Mouse (Mus musculus): ENCODE measurements around the gene Ecd. TPM values are rescaled to one million over a fixed set of nuclear protein-coding genes. Genes with fewer than 3 reads are reported as not detected.

Gene Ecd
- total RNA-seq (2023) = 35.4 TPM

DNA sequence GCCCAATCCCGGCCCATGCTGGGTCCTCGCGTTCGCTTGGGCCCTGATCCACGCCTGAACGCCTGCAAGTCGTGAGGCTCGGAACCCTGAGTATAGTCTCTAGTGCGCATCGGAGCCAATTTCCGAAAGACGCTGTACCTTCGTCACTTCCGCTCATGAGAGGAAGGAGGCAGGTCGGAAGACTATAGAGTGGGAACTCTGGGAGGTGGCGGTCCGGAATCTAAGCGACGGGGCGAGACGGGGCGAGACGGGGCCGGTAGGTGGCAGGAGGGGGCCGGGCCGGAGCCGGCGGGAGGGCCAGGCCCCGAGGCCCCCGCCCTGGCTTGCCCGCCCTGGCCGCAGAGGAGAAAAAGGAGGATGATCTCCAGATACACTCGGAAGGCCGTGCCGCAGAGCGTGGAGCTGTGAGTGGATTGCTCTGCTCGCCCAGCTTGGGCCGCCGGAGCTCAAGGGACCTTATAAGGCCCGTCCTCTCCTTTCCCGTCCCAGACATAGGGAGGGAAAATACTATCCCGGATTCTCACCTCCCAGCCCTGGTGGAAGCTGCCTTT lies at the start of gene Ecd, which contains the start of gene Fam149b:
TSS of gene Ecd (minus strand) at position 131 of the 551 bp plus-strand sequence.
TSS of gene Fam149b (plus strand) at position 172 of the 551 bp plus-strand sequence.

DNA sequence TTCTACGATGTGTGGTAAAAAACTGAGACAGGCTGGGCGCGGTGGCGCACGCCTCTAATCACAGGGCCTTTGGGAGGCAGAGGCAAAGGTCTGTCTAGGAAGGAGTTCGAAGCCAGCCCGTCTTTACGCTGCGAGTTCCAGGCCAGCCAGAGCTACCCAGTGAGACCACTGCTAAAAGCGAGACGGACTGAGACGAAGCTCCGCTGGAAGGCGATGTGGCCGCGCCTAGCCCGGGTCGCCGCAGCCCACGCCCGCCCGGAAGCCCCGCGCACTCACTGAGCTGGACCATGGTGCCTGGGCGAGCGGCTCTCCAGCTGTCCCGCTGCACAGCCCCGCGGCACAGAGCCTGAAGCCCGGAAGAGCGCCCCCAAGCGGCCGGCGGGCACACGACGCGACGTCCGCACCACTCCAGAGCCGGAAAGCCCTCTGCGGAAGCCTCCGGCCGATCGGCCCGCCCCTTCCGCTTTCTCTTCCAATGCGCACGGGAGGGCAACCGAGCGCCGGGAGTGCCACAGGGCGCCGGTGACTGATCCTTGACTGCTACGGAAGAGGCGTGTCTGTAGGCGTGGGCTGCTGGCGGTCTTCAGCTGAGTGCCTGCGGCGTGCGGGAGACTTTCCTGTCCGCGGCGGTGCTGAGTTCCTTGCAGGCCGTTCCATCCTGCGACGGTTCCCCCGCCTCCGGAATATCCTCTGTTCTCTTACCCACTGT lies 45.4 kb upstream of the Ecd start, which contains the start of gene Mrps16:
TSS of gene Mrps16 (minus strand) at position 430 of the 709 bp plus-strand sequence.

DNA sequence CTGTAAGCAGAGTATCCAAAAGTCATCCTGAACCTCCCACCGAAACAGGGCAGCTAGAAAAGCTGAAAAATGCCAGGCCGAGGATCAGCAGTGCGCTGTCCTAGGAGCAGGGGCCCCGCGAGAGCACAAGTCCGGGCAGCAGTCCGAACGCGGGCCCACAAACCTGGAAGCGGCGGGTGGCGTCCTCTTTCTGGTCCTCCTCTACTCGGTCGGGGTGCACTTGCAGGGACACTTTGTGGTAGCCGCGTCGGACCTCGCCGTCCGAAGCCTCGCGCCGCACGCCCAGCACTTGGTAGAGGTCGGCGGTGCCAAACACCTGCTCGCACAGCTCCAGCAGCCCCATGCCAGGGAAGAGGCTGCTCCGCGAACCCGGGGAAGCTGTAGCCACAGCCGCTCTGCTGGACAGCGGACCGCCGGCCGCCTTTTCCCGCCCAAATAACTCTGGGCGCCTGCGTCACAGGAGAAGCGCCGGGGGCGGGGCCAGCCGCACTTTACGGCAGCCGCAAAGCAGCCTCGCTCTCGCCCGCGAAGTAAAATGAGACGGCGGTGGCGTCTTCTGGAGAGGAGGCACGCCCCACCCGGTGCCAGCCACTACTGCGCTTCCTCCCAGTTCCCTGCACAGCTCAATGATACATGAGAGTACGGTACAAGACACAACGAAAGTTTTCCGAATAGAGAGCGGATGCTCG lies 40.7 kb upstream of the Ecd start, which contains the start of gene Dnajc9:
TSS of gene Dnajc9 (minus strand) at position 470 of the 689 bp plus-strand sequence.

DNA sequence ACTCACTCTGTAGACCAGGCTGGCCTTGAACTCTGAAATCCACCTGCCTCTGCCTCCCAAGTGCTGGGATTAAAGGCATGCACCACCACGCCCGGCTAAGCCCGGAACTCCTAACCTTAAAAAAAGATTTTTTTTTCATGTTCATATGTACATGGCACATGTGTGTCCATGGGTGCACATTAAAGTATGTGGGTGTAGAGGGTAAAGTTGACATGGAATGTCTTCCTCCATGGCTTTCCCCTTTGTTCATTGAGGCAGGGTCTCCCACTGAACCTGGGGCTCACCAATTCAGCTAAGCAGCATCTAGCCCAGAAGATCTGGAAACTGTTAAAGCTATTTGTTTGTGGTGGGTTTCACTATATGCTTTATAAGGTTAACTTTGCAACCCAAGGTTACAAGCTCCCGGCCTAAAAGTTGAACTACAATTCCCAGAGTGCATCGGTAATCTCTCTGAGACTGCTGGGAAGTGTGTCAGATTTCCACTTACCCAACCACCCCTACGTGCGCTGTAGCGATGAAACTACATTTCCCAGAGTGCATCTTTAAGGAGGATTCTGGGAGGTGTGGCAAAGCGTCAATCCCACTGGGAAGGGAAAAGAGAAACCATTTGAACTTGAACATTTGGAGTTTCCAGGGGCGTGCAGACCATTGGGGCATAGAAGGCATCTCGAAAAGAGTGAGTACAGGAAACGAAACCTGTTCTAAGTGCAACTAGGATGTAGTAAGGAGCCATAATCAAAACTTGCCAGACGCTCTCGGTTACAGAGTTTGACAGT lies 53.6 kb downstream of the Ecd start, which contains the start of gene Nudt13:
TSS of gene Nudt13 (plus strand) at position 581 of the 776 bp plus-strand sequence.

Other genes starting within 250 kb of the Ecd start
- 8.6 TPM for gene Saysd1, start 209.6 kb downstream of the Ecd start, total RNA-seq (2023)
- 1.6 TPM for gene Kcnk5, start 166.3 kb downstream of the Ecd start, total RNA-seq (2023)
- not detected for gene Kcnk16, start 78.9 kb downstream of the Ecd start, total RNA-seq (2023)
- gene Nudt13, start 53.4 kb downstream of the Ecd start, total RNA-seq (2023) = 20.2 TPM
- gene Fam149b, start within 50 bp of the Ecd start, total RNA-seq (2023) = 38.7 TPM
- gene Dnajc9, start 40.8 kb upstream of the Ecd start, total RNA-seq (2023) = 70.1 TPM
- gene Mrps16, start 45.5 kb upstream of the Ecd start, total RNA-seq (2023) = 34.0 TPM
- not detected for gene Cfap70, start 104.1 kb upstream of the Ecd start, total RNA-seq (2023)
- gene Anxa7, start 132.0 kb upstream of the Ecd start, total RNA-seq (2023) = 33.3 TPM
- gene Mss51, start 148.8 kb upstream of the Ecd start, total RNA-seq (2023) = 9.3 TPM
- gene Ppp3cb, start 198.5 kb upstream of the Ecd start, total RNA-seq (2023) = 92.8 TPM